Mouse (Mus musculus): ENCODE data around the gene Cygb. TPM values are rescaled to one million over a fixed set of nuclear protein-coding genes. Genes with fewer than 3 reads are reported as not detected.

Gene Cygb
- total and polyA plus RNA-seq, 3 experiments = 2.2 to 8.7 TPM; not detected in 1

- Histone ChIP-seq H3K4me1 (ENCODE audit: control insufficient read depth in 1 of 2, insufficient read depth in 2 of 2, low read length in 2 of 2) (peaks cover 0 to 15% of the 10 kb centered on the region in 2 experiments; a peak in 2 of 4 replicates), H3K9me3 (replicated peaks; ENCODE audit: insufficient read depth, low read length) (no peaks in the 10 kb centered on the region), H3K27me3 (ENCODE audit: control insufficient read depth in 1 of 2, insufficient read depth in 2 of 2, low read length in 2 of 2) (no peaks in the 10 kb centered on the region), H3K27ac (ENCODE audit: control insufficient read depth, low read depth, low read length) (no peak overlapping the region), H3K4me3 (ENCODE audit: control insufficient read depth in 1 of 2, insufficient read depth in 1 of 2, low read depth in 2 of 2, low read length in 2 of 2) (no peak overlapping the region), H3K36me3 (ENCODE audit: control insufficient read depth in 1 of 2, insufficient read depth in 2 of 2, low read length in 2 of 2) (peaks cover 11 to 24% of the 10 kb centered on the region in 2 experiments), H3K79me2 (ENCODE audit: control insufficient read depth, insufficient read depth, low read length, poor library complexity) (peaks cover 20% of the 10 kb centered on the region), H3K9ac (ENCODE audit: control insufficient read depth, low read depth, low read length, poor library complexity, severe bottlenecking) (no peak overlapping the region)
- TF ChIP-seq USF2 (IDR thresholded peaks at IDR 0.05; ENCODE audit: borderline replicate concordance in 1 of 2, insufficient read depth in 1 of 2, low read depth in 1 of 2, low read length in 2 of 2) = no peak
- peak; percentile 86 for TF ChIP-seq ZNF384 (IDR thresholded peaks at IDR 0.05; ENCODE audit: low read depth, low read length)
- DNase-seq (ENCODE audit: low read depth, low spot score) = peak; percentile 51
These were observed 23.8 kb upstream of the Cygb start for GRCm38 (mm10) chr11:116677711-116678441.

GRCm38 (mm10) chr11:116676175-116676976 lies 22.3 kb upstream of the Cygb start:
- peak; percentile 46 for DNase-seq (ENCODE audit: low read depth, low spot score)
- Histone ChIP-seq H3K9ac (ENCODE audit: control insufficient read depth, low read depth, low read length, poor library complexity, severe bottlenecking) (no peak overlapping the region), H3K27me3 (ENCODE audit: control insufficient read depth in 1 of 2, insufficient read depth in 2 of 2, low read length in 2 of 2) (no peaks in the 10 kb centered on the region), H3K79me2 (ENCODE audit: control insufficient read depth, insufficient read depth, low read length, poor library complexity) (peaks cover 35% of the 10 kb centered on the region), H3K9me3 (replicated peaks; ENCODE audit: insufficient read depth, low read length) (no peaks in the 10 kb centered on the region), H3K27ac (ENCODE audit: control insufficient read depth, low read depth, low read length) (no peak overlapping the region), H3K4me1 (ENCODE audit: control insufficient read depth in 1 of 2, insufficient read depth in 2 of 2, low read length in 2 of 2) (peaks cover 0 to 17% of the 10 kb centered on the region in 2 experiments; a peak in 2 of 4 replicates), H3K36me3 (ENCODE audit: control insufficient read depth in 1 of 2, insufficient read depth in 2 of 2, low read length in 2 of 2) (peaks cover 11 to 26% of the 10 kb centered on the region in 2 experiments), H3K4me3 (ENCODE audit: control insufficient read depth in 1 of 2, insufficient read depth in 1 of 2, low read depth in 2 of 2, low read length in 2 of 2) (no peak overlapping the region)
- TF ChIP-seq MYB (IDR thresholded peaks at IDR 0.05; ENCODE audit: low read depth, low read length) (no peak), JUND (IDR thresholded peaks at IDR 0.05; ENCODE audit: low read depth, low read length) (no peak), CHD2 (IDR thresholded peaks at IDR 0.05; ENCODE audit: low read length) (no peak), EP300 (IDR thresholded peaks at IDR 0.05; ENCODE audit: low read depth in 1 of 2, low read length in 2 of 2) (no peak), ETS1 (IDR thresholded peaks at IDR 0.05; ENCODE audit: low read depth, low read length) (no peak), POLR2A (IDR thresholded peaks at IDR 0.05; ENCODE audit: control insufficient read depth in 1 of 2, insufficient read depth in 1 of 2, low read depth in 1 of 2, low read length in 2 of 2, poor library complexity in 1 of 2) (peak; percentile 42 to 68; a peak in 3 of 4 replicates), USF2 (IDR thresholded peaks at IDR 0.05; ENCODE audit: borderline replicate concordance in 1 of 2, insufficient read depth in 1 of 2, low read depth in 1 of 2, low read length in 2 of 2) (no peak), MAFK (IDR thresholded peaks at IDR 0.05; ENCODE audit: borderline replicate concordance, low read depth, low read length) (no peak), ZNF384 (IDR thresholded peaks at IDR 0.05; ENCODE audit: low read depth, low read length) (no peak), GABPA (IDR thresholded peaks at IDR 0.05; ENCODE audit: low read depth, low read length) (no peak), E2F4 (IDR thresholded peaks at IDR 0.05; ENCODE audit: borderline replicate concordance, low read depth, low read length) (no peak), GATA1 (IDR thresholded peaks at IDR 0.05; ENCODE audit: low read depth, low read length) (no peak), NELFE (IDR thresholded peaks at IDR 0.05; ENCODE audit: low read depth, low read length) (peak; percentile 33; the same call in 1 of the 2 replicates), MAX (IDR thresholded peaks at IDR 0.05; ENCODE audit: low read length) (no peak), ZKSCAN1 (IDR thresholded peaks at IDR 0.05; ENCODE audit: low read depth, low read length) (no peak), TAL1 (IDR thresholded peaks at IDR 0.05; ENCODE audit: low read length) (no peak), MAZ (IDR thresholded peaks at IDR 0.05; ENCODE audit: low read depth, low read length) (no peak), TCF12 (IDR thresholded peaks at IDR 0.05; ENCODE audit: low read depth, low read length) (no peak), MEF2A (IDR thresholded peaks at IDR 0.05; ENCODE audit: extremely low read depth, insufficient replicate concordance, low read depth, low read length, poor library complexity, severe bottlenecking) (no peak), BHLHE40 (IDR thresholded peaks at IDR 0.05; ENCODE audit: borderline replicate concordance, low read depth, low read length) (no peak), RAD21 (IDR thresholded peaks at IDR 0.05; ENCODE audit: low read depth, low read length) (no peak), ZC3H11A (IDR thresholded peaks at IDR 0.05; ENCODE audit: low read depth, low read length) (no peak), POLR2AphosphoS2 (IDR thresholded peaks at IDR 0.05; ENCODE audit: low read length) (peak; percentile 96), TBP (IDR thresholded peaks at IDR 0.05; ENCODE audit: low read depth, low read length) (no peak), MYC (IDR thresholded peaks at IDR 0.05; ENCODE audit: low read depth, low read length) (peak; percentile 26; the same call in 1 of the 2 replicates), ELF1 (IDR thresholded peaks at IDR 0.05; ENCODE audit: low read depth, low read length) (no peak), HCFC1 (IDR thresholded peaks at IDR 0.05; ENCODE audit: low read depth, low read length) (no peak), KAT2A (conservative IDR thresholded peaks at IDR 0.05; ENCODE audit: low read depth, low read length) (no peak)
